Mouse (Mus musculus) myocyte (in vitro differentiated cells): ENCODE data around the gene Slc35b2. TPM values are rescaled to one million over a fixed set of nuclear protein-coding genes. Genes with fewer than 3 reads are reported as not detected.

Experiments used
- H3K27me3 ChIP-seq: one replicate; pipeline ENCODE4 v1.6.1; 2011; ENCODE audit not compliant: control insufficient read depth, insufficient read depth, insufficient read length
- H3K36me3 ChIP-seq: one replicate; pipeline ENCODE4 v1.6.1; 2011; ENCODE audit not compliant: control insufficient read depth, insufficient read depth
- H3K4me2 ChIP-seq: one replicate; pipeline ENCODE4 v1.6.1; 2011; ENCODE audit warnings: low read depth, control low read depth
- H3K4me3 ChIP-seq: one replicate; pipeline ENCODE4 v1.5.1; 2011; ENCODE audit warnings: mild to moderate bottlenecking, control low read depth, moderate library complexity
- H3K79me2 ChIP-seq: one replicate; pipeline ENCODE4 v1.6.1; 2011; ENCODE audit not compliant: control insufficient read depth, insufficient read depth
- H3ac ChIP-seq: one replicate; pipeline ENCODE4 v1.6.1; 2011; ENCODE audit not compliant: control insufficient read depth, insufficient read length
- CEBPB ChIP-seq: IDR thresholded peaks from 2 replicates; pipeline ENCODE4 v1.6.1; 2011; ENCODE audit warnings: mild to moderate bottlenecking, moderate library complexity; ENCODE audit not compliant: poor library complexity, insufficient read depth, severe bottlenecking
- E2F4 ChIP-seq: IDR thresholded peaks from one replicate; pipeline ENCODE4 v1.6.1; 2011; ENCODE audit warnings: mild to moderate bottlenecking, control low read depth, moderate library complexity; ENCODE audit not compliant: insufficient read depth
- MAX ChIP-seq: IDR thresholded peaks from one replicate; pipeline ENCODE4 v1.6.1; 2011; ENCODE audit warnings: low read depth, mild to moderate bottlenecking, control low read depth
- MYOD1 ChIP-seq, 3 experiments: IDR thresholded peaks; one replicate each; pipeline ENCODE4 v1.6.1; 2011; ENCODE audit warnings: control low read depth in 2 of 3, low read depth in 2 of 3, mild to moderate bottlenecking in 2 of 3, moderate library complexity in 1 of 3; ENCODE audit not compliant: insufficient read length in 2 of 3, control insufficient read depth in 1 of 3
- MYOG ChIP-seq, 3 experiments: IDR thresholded peaks; one replicate each; pipeline ENCODE4 v1.6.1; 2011; ENCODE audit warnings: control low read depth in 2 of 3, low read depth in 2 of 3, mild to moderate bottlenecking in 2 of 3; ENCODE audit not compliant: insufficient read length in 2 of 3, control insufficient read depth in 1 of 3, insufficient read depth in 1 of 3
- POLR2A ChIP-seq: IDR thresholded peaks from one replicate; pipeline ENCODE4 v1.6.1; 2011; ENCODE audit warnings: low read depth, mild to moderate bottlenecking, control low read depth, moderate library complexity; ENCODE audit not compliant: insufficient read length
- POLR2AphosphoS2 ChIP-seq: IDR thresholded peaks from one replicate; pipeline ENCODE4 v1.6.1; 2011; ENCODE audit warnings: low read depth, control low read depth; ENCODE audit not compliant: insufficient read length
- REST ChIP-seq: IDR thresholded peaks from one replicate; pipeline ENCODE4 v1.6.1; 2011; ENCODE audit warnings: mild to moderate bottlenecking, control low read depth, moderate library complexity; ENCODE audit not compliant: insufficient read depth, insufficient read length
- SRF ChIP-seq: IDR thresholded peaks from one replicate; pipeline ENCODE4 v1.6.1; 2011; ENCODE audit warnings: low read depth; ENCODE audit not compliant: control insufficient read depth, insufficient read length
- TCF12 ChIP-seq: IDR thresholded peaks from one replicate; pipeline ENCODE4 v1.6.1; 2011; ENCODE audit warnings: mild to moderate bottlenecking, control low read depth; ENCODE audit not compliant: poor library complexity, insufficient read depth, severe bottlenecking
- TCF3 ChIP-seq: IDR thresholded peaks from one replicate; pipeline ENCODE4 v1.6.1; 2011; ENCODE audit warnings: low read depth, control low read depth; ENCODE audit not compliant: insufficient read length
- USF1 ChIP-seq: IDR thresholded peaks from one replicate; pipeline ENCODE4 v1.6.1; 2011; ENCODE audit warnings: low read depth, mild to moderate bottlenecking, control low read depth, moderate library complexity
- polyA plus RNA-seq: library from polyadenylated mRNA; unstranded; fragments of >200 nt; fragmentation: generic; extraction: Trizol; gene quantifications from one replicate; pipeline ENCODE4 v1.2.1, GENCODE M21; 2012; ENCODE audit warnings: missing spikeins

Gene Slc35b2
- polyA plus RNA-seq, 1 experiment = 80.1 TPM

DNA sequence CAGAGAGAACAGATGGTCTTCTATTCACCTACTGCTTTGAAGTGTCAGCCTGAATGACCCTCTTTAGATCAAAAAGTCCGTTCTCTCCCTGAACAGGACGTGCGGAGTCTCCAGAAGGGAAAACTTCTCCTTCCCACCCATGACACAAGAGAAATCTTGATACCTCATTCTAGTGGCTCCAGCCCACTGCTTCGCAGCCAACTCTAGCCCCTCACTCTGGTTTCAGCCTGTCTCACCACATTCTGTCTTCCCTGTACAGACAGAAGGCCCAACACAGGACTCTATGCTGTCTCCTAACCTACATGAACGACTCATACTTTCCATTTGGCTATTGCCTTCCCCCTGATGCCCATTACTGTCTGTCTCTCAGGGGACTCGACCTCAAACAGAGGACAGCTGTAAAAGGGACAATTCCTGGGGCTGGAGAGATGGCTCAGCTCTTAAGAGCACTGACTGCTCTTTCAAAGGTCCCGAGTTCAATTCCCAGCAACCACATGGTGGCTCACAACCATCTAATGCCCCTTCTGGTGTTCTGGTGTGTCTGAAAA is 12.4 kb upstream of the Slc35b2 start:
- Histone ChIP-seq H3K27me3 (peaks cover 32% of the 10 kb centered on the region), H3K36me3 (no peaks in the 10 kb centered on the region), H3K4me2 (no peak overlapping the region), H3K4me3 (no peak overlapping the region), H3ac (no peak overlapping the region), H3K79me2 (no peaks in the 10 kb centered on the region)
- TF ChIP-seq TCF12 (no peak), MYOG (IDR thresholded peaks at IDR 0.05; ENCODE audit: control insufficient read depth in 1 of 3, insufficient read depth in 1 of 3, insufficient read length in 2 of 3, low read depth in 2 of 3) (no peak), MAX (no peak), POLR2AphosphoS2 (no peak), TCF3 (no peak), POLR2A (no peak), REST (no peak), SRF (no peak)

DNA sequence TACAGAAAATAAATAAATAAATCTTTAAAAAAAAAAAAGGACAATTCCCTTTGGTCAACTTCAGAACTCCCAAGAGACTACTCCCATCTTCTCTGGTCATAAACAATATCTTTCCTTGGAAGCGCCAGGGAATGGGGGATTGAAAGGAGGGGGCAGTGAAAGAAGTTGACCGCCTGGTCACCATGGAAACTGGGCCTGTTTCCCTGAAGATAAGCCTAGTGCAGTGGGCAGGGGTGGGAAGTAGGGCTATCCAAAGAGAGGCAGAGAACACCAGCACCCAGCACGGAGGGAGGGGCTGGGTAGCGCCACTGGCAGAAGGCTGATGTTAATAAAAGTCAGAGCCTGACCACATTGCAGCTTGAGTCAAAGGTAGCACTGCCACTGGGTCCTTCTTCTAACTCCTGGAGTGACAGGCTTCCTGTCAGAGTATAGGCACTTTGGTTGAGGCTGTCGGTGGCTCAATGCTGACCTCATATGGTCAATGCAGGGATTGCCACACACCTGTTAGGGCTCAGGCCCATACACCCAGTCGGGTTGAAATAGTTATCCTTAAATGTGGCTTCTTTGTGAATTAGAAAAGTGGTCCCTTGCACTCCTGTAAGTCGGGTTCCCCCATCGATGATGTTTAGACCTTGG is 11.7 kb upstream of the Slc35b2 start:
- no peak overlapping the region for H3K4me2 ChIP-seq
- no peak overlapping the region for H3K4me3 ChIP-seq
- H3ac ChIP-seq = no peak overlapping the region
- peaks cover 26% of the 10 kb centered on the region for H3K27me3 ChIP-seq
- no peak for TF ChIP-seq POLR2AphosphoS2
- TF ChIP-seq POLR2A = no peak
- no peak for TF ChIP-seq SRF
- peak; percentile 86 to 94 (median 92) for TF ChIP-seq MYOD1 (IDR thresholded peaks at IDR 0.05; ENCODE audit: control insufficient read depth in 1 of 3, insufficient read length in 2 of 3, low read depth in 2 of 3)
- TF ChIP-seq USF1 = no peak
- TF ChIP-seq REST = no peak
- TF ChIP-seq TCF12 = peak; percentile 48
- TF ChIP-seq MYOG (IDR thresholded peaks at IDR 0.05; ENCODE audit: control insufficient read depth in 1 of 3, insufficient read depth in 1 of 3, insufficient read length in 2 of 3, low read depth in 2 of 3) = peak; percentile 45 to 79 (median 73)
- TF ChIP-seq MAX = no peak
- TF ChIP-seq TCF3 = no peak
- no peak for TF ChIP-seq CEBPB
- no peak for TF ChIP-seq E2F4
- no peaks in the 10 kb centered on the region for H3K79me2 ChIP-seq
- no peaks in the 10 kb centered on the region for H3K36me3 ChIP-seq

DNA sequence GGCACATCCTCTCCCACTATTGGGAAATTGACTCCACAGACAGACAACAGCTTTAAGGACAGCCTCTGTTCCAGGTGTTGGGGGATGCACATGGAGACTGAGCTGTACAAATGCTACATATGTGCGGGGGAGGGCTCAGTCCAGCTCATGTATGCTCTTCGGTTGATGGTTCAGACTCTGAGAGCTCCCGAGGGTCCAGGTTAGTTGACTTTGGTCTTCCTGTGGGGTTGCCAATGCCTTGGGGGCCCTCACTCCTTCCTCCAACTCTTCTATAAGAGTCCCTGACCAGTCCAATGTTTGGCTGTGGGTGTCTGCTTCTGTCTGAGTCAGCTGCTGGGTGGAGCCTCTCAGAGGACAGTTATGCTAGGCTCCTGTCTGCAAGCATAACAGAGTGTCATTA is 10.6 kb upstream of the Slc35b2 start:
- no peaks in the 10 kb centered on the region for H3K79me2 ChIP-seq
- TF ChIP-seq SRF (no peak), TCF3 (no peak), POLR2AphosphoS2 (no peak), REST (no peak), MYOD1 (IDR thresholded peaks at IDR 0.05; ENCODE audit: control insufficient read depth in 1 of 3, insufficient read length in 2 of 3, low read depth in 2 of 3) (no peak), MYOG (IDR thresholded peaks at IDR 0.05; ENCODE audit: control insufficient read depth in 1 of 3, insufficient read depth in 1 of 3, insufficient read length in 2 of 3, low read depth in 2 of 3) (no peak), TCF12 (no peak), E2F4 (no peak), MAX (no peak), USF1 (no peak), POLR2A (no peak)

DNA sequence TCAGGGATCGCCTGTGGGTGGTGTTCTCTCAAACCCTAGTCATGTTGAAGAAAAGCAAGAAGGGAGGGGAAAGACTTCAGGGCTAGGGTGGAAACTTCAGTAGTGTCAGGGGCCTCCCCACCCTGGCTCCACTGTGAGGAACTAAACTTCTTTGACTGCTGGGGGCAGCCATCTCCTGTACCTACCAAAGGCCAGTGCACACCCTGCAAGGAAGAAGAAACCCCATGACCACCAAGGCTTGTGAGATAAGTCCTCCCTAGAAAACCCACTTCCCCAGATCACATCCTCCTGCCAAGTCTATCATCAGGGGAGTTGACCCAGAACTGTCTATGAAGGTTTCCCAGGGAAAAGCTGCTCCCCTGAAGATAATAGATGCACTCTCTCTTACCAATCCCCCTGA is 9.3 kb upstream of the Slc35b2 start:
- Histone ChIP-seq H3K27me3 (peaks cover 10% of the 10 kb centered on the region), H3K4me3 (no peak overlapping the region), H3ac (no peak overlapping the region), H3K79me2 (no peaks in the 10 kb centered on the region), H3K4me2 (no peak overlapping the region), H3K36me3 (no peaks in the 10 kb centered on the region)
- TF ChIP-seq TCF12 = no peak
- no peak for TF ChIP-seq CEBPB
- TF ChIP-seq TCF3 = no peak
- no peak for TF ChIP-seq REST
- TF ChIP-seq E2F4 = no peak
- no peak for TF ChIP-seq SRF
- TF ChIP-seq MYOD1 (IDR thresholded peaks at IDR 0.05; ENCODE audit: control insufficient read depth in 1 of 3, insufficient read length in 2 of 3, low read depth in 2 of 3) = no peak
- no peak for TF ChIP-seq MYOG (IDR thresholded peaks at IDR 0.05; ENCODE audit: control insufficient read depth in 1 of 3, insufficient read depth in 1 of 3, insufficient read length in 2 of 3, low read depth in 2 of 3)
- TF ChIP-seq POLR2A = no peak
- TF ChIP-seq POLR2AphosphoS2 = no peak
- no peak for TF ChIP-seq MAX
- TF ChIP-seq USF1 = no peak

More for the DNA sequence above, 10.6 kb upstream of the Slc35b2 start:
- H3K4me2 ChIP-seq = no peak overlapping the region
- peaks cover 24% of the 10 kb centered on the region for H3K27me3 ChIP-seq
- no peaks in the 10 kb centered on the region for H3K36me3 ChIP-seq
- H3K4me3 ChIP-seq = no peak overlapping the region
- no peak overlapping the region for H3ac ChIP-seq
